Mouse (Mus musculus) cortical plate, adult 2 months (tissue): Measurements from ENCODE around the gene Alpl. TPM values are rescaled to one million over a fixed set of nuclear protein-coding genes. Genes with fewer than 3 reads are reported as not detected.

Experiments used
- H3K27ac ChIP-seq: fragments of 200-500 bp; 2 replicates; pipeline ENCODE4 v1.5.1; 2012; ENCODE audit warnings: low read length, control low read depth, inconsistent platforms; ENCODE audit not compliant: insufficient read depth
- H3K4me1 ChIP-seq: fragments of 200-500 bp; 2 replicates; pipeline ENCODE4 v1.6.1; 2011; ENCODE audit warnings: low read length; ENCODE audit not compliant: control insufficient read depth, insufficient read depth
- H3K4me3 ChIP-seq: fragments of 200-500 bp; 2 replicates; pipeline ENCODE4 v1.5.1; 2011; ENCODE audit warnings: mild to moderate bottlenecking, low read length, control low read depth; ENCODE audit not compliant: insufficient read depth
- CTCF ChIP-seq: fragments of 200-500 bp; IDR thresholded peaks from 2 replicates; pipeline ENCODE4 v1.5.1; 2011; ENCODE audit warnings: mild to moderate bottlenecking, control low read depth, low read length; ENCODE audit not compliant: insufficient read depth; ENCODE audit errors: extremely low read depth
- POLR2A ChIP-seq: fragments of 200-500 bp; IDR thresholded peaks from 2 replicates; pipeline ENCODE4 v1.6.1; 2011; ENCODE audit warnings: mild to moderate bottlenecking, low read length, control low read depth; ENCODE audit not compliant: insufficient read depth; ENCODE audit errors: extremely low read depth
- polyA plus RNA-seq: library from polyadenylated mRNA; depleted of rRNA; stranded (reverse); fragments of >200 nt; gene quantifications from 2 replicates; pipeline ENCODE4 v1.2.3, GENCODE M21; 2012

Gene Alpl
- polyA plus RNA-seq, 1 experiment: 12.9 TPM

DNA sequence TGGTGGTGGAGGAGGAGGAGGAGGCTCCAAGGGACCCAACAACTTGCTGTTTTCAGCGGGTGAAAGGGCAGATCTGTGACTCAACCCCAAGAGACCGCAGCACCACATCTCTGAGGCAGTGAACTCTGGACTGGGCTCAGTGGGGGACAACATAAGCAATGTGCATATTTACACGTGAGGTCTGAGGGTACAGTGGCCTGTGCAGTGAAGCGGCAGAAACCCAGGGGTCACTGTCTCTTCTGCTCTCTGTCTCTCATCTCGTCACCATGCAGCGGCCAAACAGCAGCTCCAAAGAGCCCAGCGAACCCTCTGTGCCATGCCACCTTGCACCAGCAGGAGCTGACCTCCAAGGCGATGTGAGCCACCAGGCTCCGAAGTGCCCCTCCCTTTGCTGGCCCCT is 49.1 kb downstream of the Alpl start:
- no peak overlapping the region for H3K27ac ChIP-seq
- TF ChIP-seq CTCF: no peak
- TF ChIP-seq POLR2A: no peak
- H3K4me3 ChIP-seq: no peak overlapping the region
- no peaks in the 10 kb centered on the region for H3K4me1 ChIP-seq

DNA sequence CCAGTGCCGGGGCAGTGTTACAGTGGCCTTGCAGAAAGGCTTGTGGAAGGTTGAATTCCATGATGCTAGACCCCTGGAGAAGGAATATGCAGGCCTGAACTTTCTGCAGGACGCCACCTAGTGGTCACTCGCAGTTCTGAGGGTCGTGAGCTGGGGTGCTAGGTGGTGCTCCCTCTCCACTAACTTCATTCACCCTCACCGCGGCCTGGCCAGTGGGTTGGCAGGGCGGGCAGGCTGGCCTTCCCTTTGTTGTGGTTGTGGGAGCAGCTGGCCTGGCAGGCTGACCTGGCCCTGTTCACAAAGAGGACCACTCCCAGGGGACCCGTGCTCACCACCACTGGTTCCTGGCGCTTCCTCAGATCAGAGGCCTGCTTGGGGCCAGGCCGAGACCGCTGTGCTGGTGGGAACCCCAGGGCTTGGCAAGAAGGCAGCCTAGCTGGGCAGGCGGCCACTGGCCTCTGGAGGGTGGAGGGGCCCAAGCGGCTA is 51.7 kb downstream of the Alpl start:
- no peak overlapping the region for H3K27ac ChIP-seq

DNA sequence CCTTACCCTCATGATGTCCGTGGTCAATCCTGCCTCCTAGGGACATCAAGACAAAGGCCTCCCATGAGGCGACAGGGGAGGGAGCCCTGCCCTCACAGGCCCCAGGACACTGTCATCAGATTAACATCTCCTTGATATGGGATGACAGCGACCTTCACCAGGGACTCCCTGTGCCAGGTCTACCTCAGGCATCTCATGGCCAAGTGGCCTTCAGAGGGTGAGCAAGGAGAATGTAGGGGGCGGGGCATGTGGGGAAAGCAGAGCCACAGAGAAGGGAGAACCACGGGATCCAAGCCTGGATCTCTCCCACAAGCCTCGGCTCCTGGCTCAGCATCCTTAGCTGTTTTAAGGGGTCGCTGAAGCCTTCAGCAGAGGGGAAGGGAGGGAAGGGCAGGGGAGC is 52.4 kb downstream of the Alpl start:
- TF ChIP-seq CTCF: no peak
- no peak for TF ChIP-seq POLR2A
- H3K4me3 ChIP-seq: no peak overlapping the region
- peaks cover 2% of the 10 kb centered on the region; the same call in 1 of the 2 replicates for H3K4me1 ChIP-seq
- no peak overlapping the region for H3K27ac ChIP-seq

More for the DNA sequence above, 51.7 kb downstream of the Alpl start:
- H3K4me1 ChIP-seq: no peaks in the 10 kb centered on the region; the same call in 1 of the 2 replicates
- peak; percentile 49; the same call in 1 of the 2 replicates for TF ChIP-seq CTCF
- no peak for TF ChIP-seq POLR2A
- H3K4me3 ChIP-seq: no peak overlapping the region

DNA sequence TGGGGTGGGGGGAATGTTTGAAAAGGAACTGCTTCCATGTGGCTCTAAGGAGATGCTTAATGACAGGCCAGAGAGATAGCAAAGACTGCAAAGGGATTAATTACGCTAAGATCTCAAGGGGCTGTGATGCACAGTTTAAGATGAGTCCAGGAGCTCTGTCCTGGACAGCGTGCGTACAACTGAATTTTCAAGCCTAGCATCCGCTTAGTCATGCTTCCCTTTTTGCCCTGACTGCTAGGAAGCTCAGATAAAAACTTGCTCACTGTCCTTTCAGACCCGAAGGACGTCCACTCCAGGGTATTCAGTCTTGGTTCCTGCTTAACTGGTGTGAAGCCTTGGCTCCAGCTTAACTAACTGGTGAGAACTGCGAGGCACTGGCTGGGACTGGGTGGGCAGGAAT is 55.8 kb downstream of the Alpl start:
- Histone ChIP-seq H3K4me3 (no peak overlapping the region), H3K27ac (no peak overlapping the region), H3K4me1 (peaks cover 2% of the 10 kb centered on the region; the same call in 1 of the 2 replicates)
- no peak for TF ChIP-seq CTCF

DNA sequence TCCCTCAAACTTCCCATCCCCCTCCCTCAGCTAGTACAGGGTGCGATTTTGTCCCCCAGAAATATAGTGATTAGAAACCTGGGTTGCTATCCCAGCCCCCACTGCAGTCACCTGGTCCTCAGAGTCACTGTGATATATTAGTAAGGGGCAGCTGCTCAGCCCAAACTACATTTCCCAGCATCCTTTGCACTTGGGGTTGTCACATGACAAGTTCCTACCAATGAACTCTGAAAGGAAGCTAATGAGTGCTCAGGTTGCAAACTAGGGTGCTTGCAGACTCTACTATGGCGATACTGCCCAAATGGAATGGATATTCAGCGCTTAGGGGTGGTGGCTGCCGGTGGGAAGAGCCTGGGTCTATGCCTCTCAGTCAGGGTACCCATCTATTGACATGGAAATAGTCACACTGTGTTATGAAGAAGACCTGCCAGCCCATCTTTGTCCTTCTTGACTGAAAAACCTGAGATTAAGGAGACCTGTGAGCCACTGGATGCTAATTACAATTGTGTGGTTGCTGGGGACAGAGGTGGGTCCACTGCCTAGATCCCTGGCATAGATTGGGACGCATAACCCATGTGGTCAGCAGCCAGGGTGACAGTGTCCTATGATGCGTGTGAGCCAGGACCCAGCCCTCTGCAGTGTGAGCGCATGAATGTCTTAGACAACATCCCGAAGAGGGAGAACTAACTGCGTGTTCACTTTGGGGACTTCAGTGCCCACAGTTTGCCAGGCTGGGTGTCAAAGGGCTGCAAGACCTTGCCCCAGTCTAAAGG is 56.8 kb downstream of the Alpl start:
- Histone ChIP-seq H3K4me1 (peaks cover 2% of the 10 kb centered on the region; the same call in 1 of the 2 replicates), H3K4me3 (no peak overlapping the region), H3K27ac (no peak overlapping the region)
- no peak for TF ChIP-seq CTCF
- no peak for TF ChIP-seq POLR2A

DNA sequence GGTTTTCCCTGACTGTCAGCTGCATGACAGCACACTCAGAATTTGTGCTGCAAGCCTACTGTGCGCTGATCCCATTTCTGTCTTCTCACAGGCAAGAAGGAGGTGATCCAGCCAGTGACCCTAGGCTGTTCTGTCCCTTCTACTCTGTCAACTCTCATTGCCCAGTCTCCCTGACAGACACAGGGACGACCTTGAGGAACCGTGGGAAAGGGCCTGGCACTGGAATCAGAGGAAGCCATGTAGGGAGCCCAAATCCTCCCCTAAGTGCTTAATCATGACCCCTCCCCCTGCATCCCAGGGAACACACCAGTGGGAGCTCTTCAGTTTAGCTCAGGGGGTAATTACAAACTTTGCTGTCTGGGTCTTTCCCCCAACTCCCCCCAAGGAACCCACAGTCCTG is 58.4 kb downstream of the Alpl start:
- H3K27ac ChIP-seq: no peak overlapping the region
- TF ChIP-seq POLR2A (no peak), CTCF (no peak)

DNA sequence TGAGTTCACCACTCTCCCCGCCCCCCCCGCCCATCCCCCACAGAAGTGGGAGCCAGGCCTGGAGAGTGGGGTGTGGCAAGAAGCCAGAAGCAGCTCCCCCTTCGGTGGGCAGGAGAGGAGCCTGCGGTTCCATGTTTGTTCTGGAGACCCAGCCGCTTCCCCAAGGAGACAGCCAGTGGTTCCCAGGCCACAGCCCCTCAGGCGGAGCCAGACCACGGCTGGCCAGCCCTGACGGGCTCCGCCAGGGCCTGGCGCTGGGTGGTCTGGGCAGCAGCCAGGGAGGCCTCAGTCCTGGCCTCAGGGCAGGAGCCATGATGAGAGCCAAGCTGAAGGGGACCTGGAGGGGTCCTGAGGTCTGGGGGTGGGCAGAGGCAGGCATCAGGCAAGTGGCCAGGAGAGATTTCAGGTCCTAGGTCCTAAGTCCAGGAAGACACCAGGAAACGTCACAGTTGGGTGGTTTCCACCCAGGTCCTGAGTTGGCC is 59.9 kb downstream of the Alpl start:
- H3K27ac ChIP-seq: no peak overlapping the region
- no peak for TF ChIP-seq CTCF
- TF ChIP-seq POLR2A: no peak
- H3K4me3 ChIP-seq: no peak overlapping the region
- peaks cover 2% of the 10 kb centered on the region; the same call in 1 of the 2 replicates for H3K4me1 ChIP-seq

More for the DNA sequence above, 58.4 kb downstream of the Alpl start:
- Histone ChIP-seq H3K4me1 (peaks cover 2% of the 10 kb centered on the region; the same call in 1 of the 2 replicates), H3K4me3 (no peak overlapping the region)

DNA sequence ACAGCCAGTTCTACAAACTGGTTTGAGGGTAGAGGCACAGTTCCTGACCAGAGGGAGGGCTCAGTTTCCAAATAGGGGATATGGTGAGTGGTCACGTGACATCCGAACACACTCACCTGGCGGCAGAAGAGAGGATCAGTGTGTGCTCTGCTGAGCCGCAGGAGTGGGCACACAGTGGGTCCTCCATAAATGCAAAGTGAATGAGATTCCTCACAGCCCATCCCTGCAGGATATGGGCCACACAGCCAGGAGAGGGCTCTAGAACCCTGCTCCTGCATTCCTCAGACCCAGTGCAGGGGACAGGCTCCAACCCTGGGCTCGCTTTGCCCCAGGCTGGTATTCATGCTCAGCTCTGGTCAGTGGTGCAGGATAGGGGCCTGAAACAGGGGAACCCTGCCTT is 62.7 kb downstream of the Alpl start:
- no peak overlapping the region for H3K4me3 ChIP-seq
- TF ChIP-seq CTCF: no peak
- no peak for TF ChIP-seq POLR2A
- no peaks in the 10 kb centered on the region for H3K4me1 ChIP-seq
- H3K27ac ChIP-seq: no peak overlapping the region

DNA sequence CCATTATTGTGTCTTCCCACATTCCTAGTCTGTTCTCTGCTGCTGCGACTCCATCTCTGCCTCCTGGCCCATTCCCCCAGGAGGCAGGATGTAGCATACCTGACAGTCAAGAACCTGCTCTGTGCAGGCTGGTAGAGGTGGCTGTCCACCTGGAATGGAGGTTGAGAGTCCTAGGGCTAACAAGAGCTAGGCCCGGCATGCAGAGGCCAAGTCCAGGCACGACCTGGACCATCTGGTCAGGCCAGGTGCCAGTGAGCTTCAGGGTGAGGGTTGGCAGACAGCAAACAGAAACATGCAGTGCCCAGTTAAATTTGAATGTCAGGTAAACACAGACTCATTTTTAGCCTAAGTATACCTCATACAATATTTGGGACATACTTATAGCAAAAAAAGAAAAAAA is 63.2 kb downstream of the Alpl start:
- Histone ChIP-seq H3K27ac (no peak overlapping the region), H3K4me3 (no peak overlapping the region), H3K4me1 (no peaks in the 10 kb centered on the region)
- no peak for TF ChIP-seq POLR2A
- no peak for TF ChIP-seq CTCF

DNA sequence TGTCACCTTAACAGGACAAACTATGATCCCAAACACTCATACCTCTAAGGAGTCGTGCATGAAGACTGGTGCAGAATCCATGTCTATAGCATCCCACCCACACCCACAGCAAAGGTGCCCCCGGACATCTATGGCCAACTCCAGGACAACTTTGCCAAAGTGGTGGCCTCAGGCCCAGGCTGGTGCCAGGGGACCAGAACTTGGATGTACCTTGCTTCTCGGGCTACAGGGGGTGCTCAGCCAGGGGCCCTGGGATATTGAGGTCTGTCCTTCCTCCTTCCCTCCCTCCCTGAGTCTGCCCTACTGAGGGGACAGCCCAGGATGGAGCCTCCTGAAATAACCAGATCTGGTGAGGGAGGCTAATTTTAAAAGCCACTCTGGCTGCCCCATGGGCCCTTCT is 63.8 kb downstream of the Alpl start:
- H3K27ac ChIP-seq: no peak overlapping the region
- no peak overlapping the region for H3K4me3 ChIP-seq
- H3K4me1 ChIP-seq: no peaks in the 10 kb centered on the region
- TF ChIP-seq CTCF: no peak
- no peak for TF ChIP-seq POLR2A
